Mouse (Mus musculus) kidney, postnatal 4 days (tissue): ENCODE results near the gene Myo1d.
A peak's percentile ranks its signal among the peaks of the same experiment; 100 is the strongest.

Experiments used
- DNase-seq, 2 experiments: peaks; one replicate each; pipeline ENCODE4 v3.0.0; 2021; ENCODE audit warnings: mixed read lengths in 2 of 2

The Myo1d gene

DNA sequence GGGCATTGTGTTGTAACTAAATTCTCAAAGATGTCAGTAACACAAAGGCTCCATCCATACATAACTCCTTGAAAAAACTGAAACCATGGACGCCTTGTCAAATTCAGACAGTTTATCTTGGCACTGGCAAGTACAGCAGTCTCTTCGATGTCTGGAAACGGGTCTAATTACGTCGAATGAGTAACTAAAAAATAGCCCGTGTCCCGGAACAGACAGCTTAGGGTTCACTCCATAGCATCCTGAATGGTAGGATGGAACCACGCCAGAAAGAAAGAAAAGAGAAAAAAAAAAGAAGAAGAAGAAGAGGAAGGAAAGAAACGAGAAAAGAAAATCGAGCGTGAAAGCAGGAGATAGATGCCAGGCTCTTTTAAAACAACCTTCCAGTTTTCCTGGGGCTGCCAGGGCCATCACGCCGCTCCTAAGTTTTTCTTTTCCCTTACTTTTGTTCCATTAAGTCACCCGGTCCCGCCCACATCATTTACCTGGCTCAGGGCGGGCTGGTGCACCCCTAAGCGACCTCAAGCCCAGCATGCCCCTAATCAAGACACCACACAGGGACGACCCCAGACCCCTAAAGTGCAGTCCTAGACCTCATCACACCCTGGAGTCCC, 804 bp downstream of the Myo1d start:
- no peak for DNase-seq

- DNase-seq, result no peak
Measured at GRCm38 (mm10) chr11:80778157-80778556, 1.7 kb downstream of the Myo1d start.

GRCm38 (mm10) chr11:80777708-80778107, 2.1 kb downstream of the Myo1d start:
- no peak for DNase-seq

DNA sequence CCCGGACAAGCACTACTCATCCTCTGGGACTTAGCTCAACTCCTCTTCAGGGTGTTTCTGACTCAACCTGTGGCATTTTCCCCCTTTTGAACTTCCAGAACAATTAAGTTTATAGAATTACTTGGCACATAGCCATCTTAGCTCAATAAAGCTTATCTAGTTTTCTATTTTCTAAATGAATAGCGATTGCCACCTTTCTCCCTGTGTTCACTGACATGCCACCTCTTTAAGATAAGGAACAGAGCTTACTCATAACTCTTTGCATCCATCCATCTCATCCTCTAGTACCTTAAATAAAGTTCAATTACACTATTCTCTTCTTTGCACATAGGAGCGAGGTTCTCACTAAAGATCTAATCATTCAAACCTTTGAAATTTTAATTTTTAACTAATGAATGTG, 4.3 kb downstream of the Myo1d start:
- DNase-seq, result no peak

GRCm38 (mm10) chr11:80772595-80773210, 7.1 kb downstream of the Myo1d start:
- no peak for DNase-seq

DNA sequence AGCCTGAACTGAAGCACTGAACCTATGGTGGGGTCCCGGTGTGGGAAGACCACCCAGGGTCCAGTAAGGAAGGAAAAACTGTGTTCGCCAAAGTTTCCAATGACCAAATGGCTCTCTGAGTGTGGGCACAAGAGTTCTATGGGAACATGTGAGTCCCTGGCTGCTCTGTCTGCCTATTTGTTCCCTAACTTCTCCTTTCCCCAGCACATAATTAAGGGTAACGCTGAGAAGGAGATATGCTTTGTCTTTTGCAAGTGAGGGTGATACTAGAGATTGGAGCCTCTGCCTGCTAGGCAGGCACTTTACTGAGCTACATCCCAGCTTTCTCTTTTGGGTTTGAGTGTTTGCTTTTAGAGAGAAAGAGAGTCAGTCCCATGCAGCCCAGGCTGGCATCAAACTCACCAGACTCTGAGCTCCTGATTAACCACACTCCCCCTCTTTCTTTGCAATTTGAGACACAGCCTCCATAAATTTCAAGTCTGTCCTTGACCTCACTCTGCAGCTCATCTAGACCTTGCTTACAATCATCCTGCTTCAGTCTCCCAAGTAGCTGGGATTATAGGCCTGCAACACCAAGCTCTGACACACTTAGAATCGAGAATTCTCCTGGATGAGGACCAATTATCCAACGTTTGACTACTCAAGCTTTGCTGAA, 8.1 kb downstream of the Myo1d start:
- DNase-seq, result no peak

DNA sequence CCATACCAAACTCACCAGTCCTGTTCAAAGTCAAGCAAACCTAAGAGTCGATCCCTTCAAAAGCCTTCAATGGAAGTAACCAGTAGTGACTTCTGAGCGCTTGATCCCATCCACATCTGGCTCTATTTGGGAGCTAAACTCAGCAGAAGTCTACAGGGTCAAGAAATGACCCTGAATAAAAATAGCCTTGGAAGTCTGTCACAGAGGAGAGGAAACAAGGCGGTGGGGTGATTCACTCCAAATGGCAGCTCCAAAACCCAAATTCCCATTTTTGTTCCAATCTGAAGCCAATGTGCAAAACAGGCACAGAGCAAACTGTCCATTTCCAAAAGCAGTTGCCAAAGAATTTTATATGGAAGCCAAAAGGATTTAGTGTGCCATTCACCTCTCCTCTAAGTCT, 8.6 kb downstream of the Myo1d start:
- DNase-seq, result no peak

DNA sequence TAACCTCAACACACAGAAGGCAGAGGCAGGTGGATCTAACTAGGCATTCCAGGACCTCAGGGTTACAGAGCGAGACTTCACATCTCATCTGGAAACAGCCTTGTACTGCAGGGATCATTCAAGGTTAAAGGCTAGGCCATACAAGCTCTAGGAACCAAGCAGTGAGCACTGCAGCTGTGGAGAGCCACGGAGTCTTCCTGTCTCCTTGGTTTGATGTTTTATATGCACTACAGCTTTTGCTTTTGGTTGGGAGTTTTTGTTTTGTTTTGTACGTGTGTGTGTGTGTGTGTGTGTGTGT, 12.6 kb downstream of the Myo1d start:
- no peak for DNase-seq

DNA sequence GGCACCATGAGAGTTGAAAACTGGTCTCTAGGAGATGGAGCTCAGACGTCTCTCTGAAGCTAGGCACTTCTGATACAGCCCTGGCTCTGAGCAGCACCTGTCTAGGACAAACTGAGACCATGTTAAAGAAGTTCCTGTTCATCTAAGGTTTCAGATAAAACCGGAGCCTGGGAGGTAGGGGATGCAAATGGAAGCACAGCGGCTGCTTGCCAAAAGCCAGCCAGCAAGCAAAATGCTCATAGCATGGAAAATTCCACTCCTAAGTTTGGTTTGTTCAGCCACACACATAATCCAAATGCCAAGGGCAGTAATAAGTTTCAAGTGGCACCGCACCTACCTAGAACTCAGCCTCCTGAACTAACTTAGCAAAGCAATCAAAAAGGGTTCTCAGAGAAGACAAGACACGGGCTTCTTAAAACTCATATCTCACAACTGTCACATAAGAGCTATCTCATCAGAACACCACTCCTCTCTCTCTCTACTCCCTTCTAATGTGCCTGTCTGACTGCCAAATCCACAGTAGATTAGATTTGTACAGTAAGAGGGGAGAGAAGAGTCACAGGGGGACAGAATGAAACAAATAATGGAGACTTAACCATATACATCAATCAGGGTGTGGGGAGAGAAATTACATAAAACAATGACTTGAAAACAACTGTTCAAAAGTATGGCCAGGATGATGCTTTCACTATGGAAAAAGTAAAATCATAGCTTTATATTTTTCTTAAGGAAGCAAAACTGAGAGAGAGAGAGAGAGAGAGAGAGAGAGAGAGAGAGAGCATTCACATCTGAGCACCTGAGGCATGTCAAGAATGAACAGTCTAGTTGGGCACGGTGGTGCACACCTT, 13.1 kb downstream of the Myo1d start:
- DNase-seq, result peak in 1 of 2 experiments; percentile 19

DNA sequence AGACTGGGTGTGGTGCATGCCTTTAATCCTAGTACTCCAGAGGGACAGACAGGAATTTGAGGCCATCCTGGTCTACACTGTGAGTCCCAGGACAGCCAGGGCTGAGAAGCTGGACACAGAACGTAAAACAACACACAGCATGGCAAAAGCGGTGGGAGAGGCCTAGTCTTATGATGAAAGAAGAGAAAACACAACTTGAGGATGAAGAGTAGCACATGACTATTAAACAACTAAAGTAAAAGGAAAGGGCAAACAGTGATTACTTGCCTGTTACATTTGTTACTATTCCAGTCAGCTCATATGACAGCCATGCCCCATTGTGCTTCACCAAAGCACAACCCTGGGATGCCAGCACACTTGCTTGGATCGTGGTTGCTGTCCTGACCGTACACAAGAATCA, 13.8 kb downstream of the Myo1d start:
- DNase-seq, result no peak

DNA sequence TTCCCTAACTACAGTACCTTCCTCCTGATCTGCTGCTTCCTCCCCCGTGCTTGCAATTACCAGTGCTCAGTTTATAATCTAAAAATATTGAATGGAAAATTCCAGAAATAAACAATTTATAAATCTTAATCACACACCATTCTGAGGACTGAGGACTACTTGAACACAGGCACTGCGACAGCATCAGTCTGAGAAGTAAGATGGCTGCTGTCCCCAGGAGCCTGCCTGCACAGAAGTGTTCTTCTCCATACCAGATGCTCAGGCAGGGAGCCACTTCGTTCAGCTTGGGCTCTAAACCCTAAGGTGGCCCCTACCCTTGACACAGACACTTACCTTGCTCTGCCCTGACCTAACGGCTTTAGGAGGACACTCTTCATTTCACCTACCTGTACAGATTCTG, 17.8 kb downstream of the Myo1d start:
- DNase-seq, result no peak

DNA sequence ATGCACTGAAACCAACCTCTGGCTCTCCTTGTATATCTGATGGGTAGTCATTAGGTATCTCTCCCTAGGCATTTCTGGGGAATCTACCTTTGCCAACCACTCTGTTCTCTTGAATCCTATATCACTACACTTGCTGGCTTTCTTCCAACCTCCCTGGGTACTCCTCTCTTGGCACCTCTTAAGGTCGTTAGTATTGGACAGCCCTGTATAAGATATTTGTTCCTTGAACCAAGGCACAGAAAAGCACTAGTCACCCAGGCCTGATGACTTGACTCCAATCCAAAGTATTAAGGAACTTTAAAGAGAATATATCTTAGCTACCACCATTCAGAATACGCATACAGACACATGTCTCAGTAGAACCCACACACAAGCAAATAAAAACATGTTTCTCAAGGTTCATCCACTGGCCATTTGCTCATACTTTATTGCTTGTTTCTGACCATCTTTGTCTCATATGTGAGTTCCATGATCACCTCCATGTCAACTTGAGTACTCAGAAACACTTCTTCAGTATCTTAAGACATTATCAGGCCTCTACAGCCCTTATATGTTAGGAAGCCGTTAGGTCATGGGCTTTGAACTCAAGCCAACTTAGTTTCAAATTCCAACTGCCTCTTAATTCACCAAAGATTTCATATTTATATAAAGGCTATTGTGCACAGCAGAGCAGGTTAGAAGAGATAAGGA, 18.4 kb downstream of the Myo1d start:
- no peak for DNase-seq

DNA sequence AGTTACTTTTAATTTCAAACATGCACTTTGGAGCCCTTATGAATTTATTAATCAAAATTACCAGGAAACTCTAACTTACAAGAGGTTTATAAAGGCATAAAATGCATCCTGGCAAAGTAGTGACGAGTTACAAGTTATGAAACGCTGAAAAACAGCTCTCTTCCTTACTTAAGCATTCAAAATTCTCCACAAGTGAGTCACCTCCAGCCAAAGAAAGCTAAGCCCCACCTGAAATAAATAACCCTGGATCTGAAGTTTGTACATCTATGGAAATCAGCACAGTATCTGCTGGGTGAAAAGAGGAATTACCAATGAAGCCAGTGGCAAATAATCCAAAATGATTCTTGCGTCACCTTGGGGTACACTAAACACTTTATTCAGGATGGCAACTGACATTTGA, 20.8 kb downstream of the Myo1d start:
- no peak for DNase-seq

- DNase-seq, result no peak
Measured at GRCm38 (mm10) chr11:80754201-80754600, 25.6 kb downstream of the Myo1d start.

DNA sequence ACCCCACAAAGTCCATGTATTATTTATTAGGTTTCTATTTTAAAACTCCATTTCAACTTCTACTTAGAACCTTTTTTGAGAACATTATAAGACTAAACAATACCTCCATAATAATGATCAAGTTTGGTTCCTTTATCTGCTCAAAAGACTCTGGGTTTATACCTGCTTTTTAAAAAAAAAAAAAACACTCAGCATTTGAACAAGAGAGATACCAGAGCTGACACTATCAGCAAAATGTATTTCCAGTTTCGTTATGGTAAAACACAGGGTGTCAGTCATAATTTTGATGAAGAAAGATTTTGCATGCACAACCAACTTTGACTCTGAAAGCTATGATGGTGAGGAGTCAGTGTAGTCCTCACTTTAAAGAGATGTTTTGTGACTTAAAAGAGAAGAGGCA, 28.7 kb downstream of the Myo1d start:
- DNase-seq, result no peak

GRCm38 (mm10) chr11:80749187-80749586, 30.6 kb downstream of the Myo1d start:
- no peak for DNase-seq

- no peak for DNase-seq
Measured at GRCm38 (mm10) chr11:80745426-80745825, 34.4 kb downstream of the Myo1d start.

DNA sequence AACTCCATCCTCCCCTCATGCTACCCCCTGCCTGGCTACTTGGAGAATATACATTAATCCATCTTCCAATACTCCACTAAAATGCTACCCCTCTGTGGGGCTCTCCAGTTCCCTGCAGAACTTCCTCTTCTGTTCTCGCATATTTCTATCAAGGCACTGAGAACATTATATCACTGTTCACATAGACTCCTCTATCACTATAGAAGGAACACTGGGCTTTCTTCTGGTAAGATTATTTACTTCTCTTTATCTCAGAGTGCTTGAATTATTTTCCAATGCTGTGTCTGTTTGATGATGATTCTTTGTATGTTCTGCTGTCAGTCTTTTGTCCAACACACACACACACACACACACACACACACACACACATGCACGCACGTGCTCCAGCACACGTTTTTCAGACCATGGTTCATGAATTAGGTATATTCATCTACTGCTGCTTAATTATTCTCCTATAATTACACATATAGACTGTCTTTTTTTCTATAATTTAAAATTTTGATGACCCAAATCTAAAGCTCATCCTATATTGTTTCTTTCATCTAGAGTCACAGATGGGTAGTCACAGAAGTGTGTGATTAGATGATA, 35.9 kb downstream of the Myo1d start:
- DNase-seq, result no peak

- no peak for DNase-seq
Measured at GRCm38 (mm10) chr11:80742462-80742861, 37.4 kb downstream of the Myo1d start.

DNA sequence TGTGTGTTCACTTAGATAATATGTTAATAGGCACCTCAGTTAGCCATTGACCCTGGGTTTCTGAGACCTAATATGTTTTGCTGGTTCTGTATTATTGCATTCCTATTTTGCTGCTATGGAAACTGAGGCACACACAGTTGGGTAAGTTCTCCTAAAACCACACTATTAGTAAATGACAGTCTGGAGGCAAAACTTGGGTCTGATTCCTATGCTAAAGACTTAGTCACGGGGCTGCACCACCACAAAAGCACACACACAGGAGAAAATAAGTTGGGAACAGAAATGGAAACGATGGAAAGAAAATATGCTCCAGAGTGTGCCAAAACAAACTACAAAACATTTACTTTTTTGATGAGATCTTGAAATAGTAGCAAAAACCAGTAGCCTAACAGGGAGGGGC, 45.1 kb downstream of the Myo1d start:
- DNase-seq, result no peak

GRCm38 (mm10) chr11:80724701-80725100, 55.1 kb downstream of the Myo1d start:
- peak; percentile 26 to 46 for DNase-seq

DNA sequence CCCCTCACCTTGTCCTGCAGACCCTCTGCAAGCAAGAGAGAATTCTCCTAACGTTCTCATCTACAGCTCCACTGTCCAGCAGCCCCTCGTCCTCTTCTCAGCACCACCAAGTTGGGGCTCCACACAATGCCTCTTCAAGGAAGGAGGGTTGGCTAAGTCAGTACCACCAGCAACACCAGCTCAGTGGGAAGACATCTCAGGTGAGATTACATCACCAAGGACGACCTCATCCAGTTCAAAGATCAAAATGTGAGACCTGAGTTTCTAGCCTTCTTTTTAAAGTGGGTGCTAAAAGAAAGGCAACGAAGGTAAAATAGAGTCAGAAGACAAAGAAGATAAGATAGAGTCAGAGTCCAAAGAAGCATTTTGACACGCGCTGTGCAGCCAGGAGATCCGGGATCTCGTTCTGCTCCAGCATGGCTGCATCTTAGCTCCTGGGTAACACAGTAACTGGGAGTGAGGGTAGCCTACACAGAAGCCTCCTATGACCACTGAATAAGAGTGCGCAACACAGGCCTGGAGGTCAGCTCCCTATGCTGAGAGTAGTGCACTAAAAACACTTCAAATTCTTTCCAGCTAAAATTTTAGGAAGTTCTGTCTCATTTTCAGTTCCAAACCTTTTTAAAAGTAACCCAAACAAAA, 56.3 kb downstream of the Myo1d start:
- no peak for DNase-seq
